Mouse (Mus musculus): ENCODE measurements around the gene Gadd45gip1. TPM values are rescaled to one million over a fixed set of nuclear protein-coding genes. Genes with fewer than 3 reads are reported as not detected.

Gadd45gip1 gene
- polyA plus RNA-seq, 1 experiment from 2014 or later, result 43.4 TPM

DNA sequence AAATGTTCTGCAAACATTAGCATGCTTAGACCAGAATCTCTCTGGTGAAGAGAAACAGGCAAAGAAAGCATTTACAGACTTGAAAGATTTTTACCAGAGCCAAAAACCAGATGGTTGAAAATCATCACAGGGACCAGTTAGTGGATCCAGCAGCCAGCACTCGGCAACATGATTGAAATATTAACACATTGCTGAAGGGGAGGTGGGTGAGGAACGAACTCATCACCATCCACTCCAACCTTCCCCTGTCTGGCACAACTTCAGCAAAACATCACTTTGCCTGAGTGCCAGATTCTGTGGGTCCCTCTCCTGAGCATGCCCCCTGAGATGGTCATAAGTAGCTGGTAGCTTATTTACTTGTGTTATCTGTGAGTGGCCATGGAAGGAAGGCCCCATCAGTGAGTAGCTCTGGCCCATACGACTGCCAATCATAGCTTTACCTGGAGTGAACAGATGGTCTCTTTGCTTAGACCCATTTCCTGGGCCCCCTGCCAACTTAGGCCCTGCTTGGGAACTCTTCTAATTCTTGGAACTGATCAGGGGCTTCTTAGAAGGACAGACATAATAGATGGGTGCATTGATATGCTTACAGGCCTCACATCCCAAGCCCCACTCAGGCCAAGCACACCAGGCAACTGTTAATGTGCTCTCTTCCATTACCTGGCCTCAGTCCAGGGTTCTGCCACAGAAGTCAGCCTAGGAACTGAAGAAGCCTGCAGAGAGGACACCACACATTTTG lies 46.1 kb downstream of the Gadd45gip1 start:
- H3K4me1 ChIP-seq, result peaks cover 10% of the 10 kb centered on the region
- H3K36me3 ChIP-seq, result no peaks in the 10 kb centered on the region
- no peak overlapping the region for H3K27ac ChIP-seq
- H3K4me3 ChIP-seq, result no peak overlapping the region
- no peak for ATAC-seq (ENCODE audit: borderline replicate concordance, extremely low read depth, low FRiP score, low TSS enrichment)
- WGBS, result 67% methylated on average over 3 of the region's 3 CpGs
- no peaks in the 10 kb centered on the region for H3K27me3 ChIP-seq
- no peak overlapping the region for H3K4me2 ChIP-seq
- no peaks in the 10 kb centered on the region for H3K9me3 ChIP-seq
- H3K9ac ChIP-seq, result no peak overlapping the region

DNA sequence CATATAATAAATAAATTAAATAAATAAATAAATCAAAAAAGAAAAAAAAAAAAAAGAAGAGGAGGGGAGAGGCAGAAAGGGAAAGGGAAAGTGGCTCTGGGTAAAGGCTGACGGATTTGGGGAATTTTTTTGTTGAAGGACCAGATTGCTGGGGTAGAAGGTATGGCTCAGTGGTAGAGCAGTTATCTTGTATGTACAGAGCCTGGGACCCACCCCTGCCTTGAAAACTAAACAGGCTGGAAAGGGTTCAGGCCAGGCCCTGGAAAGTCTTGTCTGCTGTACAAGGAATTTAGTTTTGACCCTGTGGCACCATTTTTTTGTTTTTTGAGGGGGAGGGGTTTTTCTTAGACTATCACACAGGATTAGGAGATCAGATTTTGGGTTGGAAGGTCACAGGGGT lies 47.6 kb downstream of the Gadd45gip1 start:
- H3K36me3 ChIP-seq, result no peaks in the 10 kb centered on the region
- no peak for ATAC-seq (ENCODE audit: borderline replicate concordance, extremely low read depth, low FRiP score, low TSS enrichment)
- no peak overlapping the region for H3K9ac ChIP-seq

DNA sequence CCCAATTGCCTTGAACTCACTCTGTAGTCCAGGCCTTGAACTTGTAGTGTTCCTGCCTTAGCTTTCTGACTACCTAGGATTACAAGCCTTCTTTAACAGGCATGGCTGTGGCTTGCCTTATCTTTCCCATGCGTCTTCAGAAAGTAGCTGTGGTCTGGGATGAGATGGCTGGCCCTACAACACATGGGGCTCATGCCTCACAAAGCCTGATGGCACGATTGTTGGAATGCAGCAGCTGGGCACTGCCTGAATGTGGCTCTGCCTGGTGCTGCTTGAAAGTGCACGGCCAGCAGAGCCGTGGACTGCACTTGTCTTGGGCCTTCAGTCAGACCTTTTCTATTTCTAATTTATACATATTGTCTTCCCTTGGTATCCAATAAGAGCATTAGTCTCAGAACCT lies 53.4 kb downstream of the Gadd45gip1 start:
- ATAC-seq (ENCODE audit: borderline replicate concordance, extremely low read depth, low FRiP score, low TSS enrichment), result no peak
- H3K9ac ChIP-seq, result no peak overlapping the region
- H3K4me2 ChIP-seq, result no peak overlapping the region
- H3K27me3 ChIP-seq, result no peaks in the 10 kb centered on the region
- no peak overlapping the region for H3K4me3 ChIP-seq
- no peaks in the 10 kb centered on the region for H3K4me1 ChIP-seq
- no peak overlapping the region for H3K27ac ChIP-seq
- H3K36me3 ChIP-seq, result peaks cover 26% of the 10 kb centered on the region
- 86% methylated on average over 4 of the region's 4 CpGs for WGBS
- no peaks in the 10 kb centered on the region for H3K9me3 ChIP-seq

More for the DNA sequence above, 47.6 kb downstream of the Gadd45gip1 start:
- Histone ChIP-seq H3K4me3 (no peak overlapping the region), H3K27me3 (no peaks in the 10 kb centered on the region), H3K9me3 (no peaks in the 10 kb centered on the region), H3K27ac (no peak overlapping the region), H3K4me1 (no peaks in the 10 kb centered on the region), H3K4me2 (no peak overlapping the region)
- 71% methylated on average over 1 of the region's 1 CpGs for WGBS

Small RNA genes within 50 kb of the gene (microRNA-seq; reads per million reads assigned to microRNA genes)
- gene Mir7069, result 3.2 reads per million, percentile 14 among the genes with 10 or more reads in this experiment

Other genes starting within 250 kb of the Gadd45gip1 start
- 91.2 and 92.0 TPM in 2 replicates for gene Ier2, start 168.7 kb upstream of the Gadd45gip1 start, polyA plus RNA-seq (2015; fragmentation: Nextera tagmentation; extraction: Ambion mirVana)
- 57.5 and 58.4 TPM in 2 replicates for gene Trmt1, start 145.2 kb upstream of the Gadd45gip1 start, polyA plus RNA-seq (2015; fragmentation: Nextera tagmentation; extraction: Ambion mirVana)
- gene Nacc1, start 143.7 kb upstream of the Gadd45gip1 start, polyA plus RNA-seq (2015; fragmentation: Nextera tagmentation; extraction: Ambion mirVana), result 20.2 and 21.6 TPM in 2 replicates
- gene Lyl1, start 130.1 kb upstream of the Gadd45gip1 start, polyA plus RNA-seq (2015; fragmentation: Nextera tagmentation; extraction: Ambion mirVana), result 11.9 and 12.1 TPM in 2 replicates
- 3.4 and 4.4 TPM in 2 replicates for gene G430095P16Rik, start 108.5 kb upstream of the Gadd45gip1 start, polyA plus RNA-seq (2015; fragmentation: Nextera tagmentation; extraction: Ambion mirVana)
- 39.2 and 42.7 TPM in 2 replicates for gene Nfix, start 31.2 kb upstream of the Gadd45gip1 start, polyA plus RNA-seq (2015; fragmentation: Nextera tagmentation; extraction: Ambion mirVana)
- 6.0 and 6.3 TPM in 2 replicates for gene Dand5, start 8.7 kb upstream of the Gadd45gip1 start, polyA plus RNA-seq (2015; fragmentation: Nextera tagmentation; extraction: Ambion mirVana)
- 112 and 127 TPM in 2 replicates for gene Rad23a, start 9.1 kb downstream of the Gadd45gip1 start, polyA plus RNA-seq (2015; fragmentation: Nextera tagmentation; extraction: Ambion mirVana)
- 1,037 and 1,080 TPM in 2 replicates for gene Calr, start 15.4 kb downstream of the Gadd45gip1 start, polyA plus RNA-seq (2015; fragmentation: Nextera tagmentation; extraction: Ambion mirVana)
- 96.9 and 98.9 TPM in 2 replicates for gene Farsa, start 25.5 kb downstream of the Gadd45gip1 start, polyA plus RNA-seq (2015; fragmentation: Nextera tagmentation; extraction: Ambion mirVana)
- 69.6 and 72.1 TPM in 2 replicates for gene Syce2, start 40.6 kb downstream of the Gadd45gip1 start, polyA plus RNA-seq (2015; fragmentation: Nextera tagmentation; extraction: Ambion mirVana)
- 34.9 and 35.7 TPM in 2 replicates for gene Gcdh, start 62.4 kb downstream of the Gadd45gip1 start, polyA plus RNA-seq (2015; fragmentation: Nextera tagmentation; extraction: Ambion mirVana)
- 1.6 and 3.1 TPM in 2 replicates for gene Klf1, start 70.4 kb downstream of the Gadd45gip1 start, polyA plus RNA-seq (2015; fragmentation: Nextera tagmentation; extraction: Ambion mirVana)
- 14.8 and 15.4 TPM in 2 replicates for gene Dnase2a, start 77.0 kb downstream of the Gadd45gip1 start, polyA plus RNA-seq (2015; fragmentation: Nextera tagmentation; extraction: Ambion mirVana)
- gene Mast1, start 105.8 kb downstream of the Gadd45gip1 start, polyA plus RNA-seq (2015; fragmentation: Nextera tagmentation; extraction: Ambion mirVana), result 0.49 TPM in 2 replicates
- 0.12 and 0.13 TPM in 2 replicates for gene Rtbdn, start 115.5 kb downstream of the Gadd45gip1 start, polyA plus RNA-seq (2015; fragmentation: Nextera tagmentation; extraction: Ambion mirVana)
- not detected in 2 replicates for gene Gm49661, start 137.9 kb downstream of the Gadd45gip1 start, polyA plus RNA-seq (2015; fragmentation: Nextera tagmentation; extraction: Ambion mirVana)
- gene Prdx2, start 138.1 kb downstream of the Gadd45gip1 start, polyA plus RNA-seq (2015; fragmentation: Nextera tagmentation; extraction: Ambion mirVana), result 727 and 733 TPM in 2 replicates
- 114 and 120 TPM in 2 replicates for gene Rnaseh2a, start 138.2 kb downstream of the Gadd45gip1 start, polyA plus RNA-seq (2015; fragmentation: Nextera tagmentation; extraction: Ambion mirVana)
- 17.4 and 20.5 TPM in 2 replicates for gene Junb, start 147.2 kb downstream of the Gadd45gip1 start, polyA plus RNA-seq (2015; fragmentation: Nextera tagmentation; extraction: Ambion mirVana)
- gene Hook2, start 159.1 kb downstream of the Gadd45gip1 start, polyA plus RNA-seq (2015; fragmentation: Nextera tagmentation; extraction: Ambion mirVana), result 23.2 and 23.9 TPM in 2 replicates
- gene Best2, start 183.0 kb downstream of the Gadd45gip1 start, polyA plus RNA-seq (2015; fragmentation: Nextera tagmentation; extraction: Ambion mirVana), result not detected in 2 replicates
- gene Asna1, start 193.8 kb downstream of the Gadd45gip1 start, polyA plus RNA-seq (2015; fragmentation: Nextera tagmentation; extraction: Ambion mirVana), result 124 and 128 TPM in 2 replicates
- gene Trir, start 195.3 kb downstream of the Gadd45gip1 start, polyA plus RNA-seq (2015; fragmentation: Nextera tagmentation; extraction: Ambion mirVana), result 107 and 118 TPM in 2 replicates
- gene Tnpo2, start 205.4 kb downstream of the Gadd45gip1 start, polyA plus RNA-seq (2015; fragmentation: Nextera tagmentation; extraction: Ambion mirVana), result 29.1 and 32.3 TPM in 2 replicates
- 27.9 and 28.4 TPM in 2 replicates for gene Fbxw9, start 228.5 kb downstream of the Gadd45gip1 start, polyA plus RNA-seq (2015; fragmentation: Nextera tagmentation; extraction: Ambion mirVana)
- not detected in 2 replicates for gene Gm5741, start 236.5 kb downstream of the Gadd45gip1 start, polyA plus RNA-seq (2015; fragmentation: Nextera tagmentation; extraction: Ambion mirVana)
- gene Dhps, start 240.2 kb downstream of the Gadd45gip1 start, polyA plus RNA-seq (2015; fragmentation: Nextera tagmentation; extraction: Ambion mirVana), result 54.4 and 56.8 TPM in 2 replicates
- gene Wdr83os, start 249.2 kb downstream of the Gadd45gip1 start, polyA plus RNA-seq (2015; fragmentation: Nextera tagmentation; extraction: Ambion mirVana), result 140 and 145 TPM in 2 replicates
- gene Wdr83, start 249.8 kb downstream of the Gadd45gip1 start, polyA plus RNA-seq (2015; fragmentation: Nextera tagmentation; extraction: Ambion mirVana), result 44.3 and 44.7 TPM in 2 replicates